Mouse (Mus musculus) forebrain, embryonic 11.5 days (tissue): ENCODE measurements at regions not wholly inside any gene's neighbourhood (a gene's known extent, or its start where the extent isn't known, plus 50 kb on each side); places are given as distances from the start of the nearest gene placed in this dataset.

Experiments
- ATAC-seq: fragments of 200-750 bp; cut with Nextera tagmentation; replicated peaks from 2 replicates; pipeline ENCODE4 v1.8.0; 2017; ENCODE audit warnings: moderate TSS enrichment; ENCODE audit not compliant: low FRiP score
- DNase-seq: peaks from one replicate; pipeline ENCODE4 v3.0.0-alpha.2; 2017; ENCODE audit warnings: low spot score
- H3K27ac ChIP-seq: fragments of 300-500 bp; sonication (generic); 2 replicates; pipeline ENCODE4 v1.5.1; 2014; ENCODE audit warnings: low read depth, low read length
- H3K27me3 ChIP-seq: fragments of 300-500 bp; sonication (generic); 2 replicates; pipeline ENCODE4 v1.6.1; 2014; ENCODE audit warnings: mild to moderate bottlenecking, low read length, mixed read lengths; ENCODE audit not compliant: control insufficient read depth, insufficient read depth
- H3K36me3 ChIP-seq: fragments of 300-500 bp; sonication (generic); 2 replicates; pipeline ENCODE4 v1.6.1; 2014; ENCODE audit warnings: mild to moderate bottlenecking, low read length, moderate library complexity, mixed read lengths; ENCODE audit not compliant: control insufficient read depth, insufficient read depth
- H3K4me1 ChIP-seq: fragments of 300-500 bp; sonication (generic); replicated peaks from 2 replicates; pipeline ENCODE4 v1.6.1; 2014; ENCODE audit warnings: low read length, mixed read lengths; ENCODE audit not compliant: control insufficient read depth, insufficient read depth
- H3K4me2 ChIP-seq: fragments of 300-500 bp; sonication (generic); 2 replicates; pipeline ENCODE4 v1.6.1; 2014; ENCODE audit warnings: low read depth, mild to moderate bottlenecking, low read length, moderate library complexity, mixed read lengths; ENCODE audit not compliant: severe bottlenecking
- H3K4me3 ChIP-seq: fragments of 300-500 bp; sonication (generic); 2 replicates; pipeline ENCODE4 v1.5.1; 2014; ENCODE audit warnings: low read depth, low read length
- H3K9ac ChIP-seq: fragments of 300-500 bp; sonication (generic); 2 replicates; pipeline ENCODE4 v1.6.1; 2014; ENCODE audit warnings: low read length
- H3K9me3 ChIP-seq: fragments of 300-500 bp; sonication (generic); 2 replicates; pipeline ENCODE4 v1.6.1; 2016; ENCODE audit warnings: low read length, mixed read lengths; ENCODE audit not compliant: control insufficient read depth
- WGBS: fragments of 180-500 bp; shearing (Covaris S2); extraction: QIAGEN DNeasy Blood & Tissue Kit; methylation state at CpG from one replicate; pipeline ENCODE4 v1.1.7; 2014; 5-methylcytosine and 5-hydroxymethylcytosine counted together

DNA sequence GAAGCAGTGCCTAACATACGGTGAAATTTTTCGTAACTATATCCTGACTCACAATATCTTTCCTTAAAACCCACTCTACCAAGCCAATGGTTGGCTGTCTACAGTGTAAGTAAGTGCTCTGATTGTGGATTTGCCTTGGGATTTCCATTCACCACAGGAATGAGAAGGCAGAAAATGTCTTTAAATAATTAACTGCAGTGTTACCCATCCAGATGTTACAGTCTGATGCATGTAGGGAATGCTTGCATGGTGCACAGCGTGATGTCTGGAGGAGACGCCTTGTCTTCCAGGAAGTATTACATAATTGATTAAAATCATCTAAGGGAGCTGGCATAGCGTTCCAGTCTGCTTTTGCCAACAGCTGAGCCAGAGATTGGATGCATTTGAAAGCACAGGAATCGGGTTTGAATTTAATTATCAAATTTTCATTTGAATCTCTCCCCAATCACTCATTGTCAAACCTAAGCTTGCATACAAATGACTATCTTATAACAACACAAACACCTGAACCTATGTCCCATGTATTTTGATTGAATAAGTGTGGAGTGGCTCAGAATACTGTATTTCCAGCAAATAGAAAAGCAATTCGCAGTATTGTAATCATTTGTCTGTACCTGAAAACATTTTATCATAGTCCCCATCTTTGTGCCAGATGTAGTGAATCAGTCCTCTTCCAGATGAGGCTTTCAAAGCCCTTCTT, 170.8 kb upstream of the Ano5 start:
- no peaks in the 10 kb centered on the region for H3K4me1 ChIP-seq
- H3K9ac ChIP-seq = no peak overlapping the region
- DNase-seq (no peak), ATAC-seq (no peak)
- no peak overlapping the region for H3K4me2 ChIP-seq
- 81% methylated on average over 7 of the region's 7 CpGs for WGBS
- no peaks in the 10 kb centered on the region for H3K36me3 ChIP-seq
- no peak overlapping the region for H3K27ac ChIP-seq
- H3K9me3 ChIP-seq = no peaks in the 10 kb centered on the region
- no peak overlapping the region for H3K4me3 ChIP-seq
- no peaks in the 10 kb centered on the region for H3K27me3 ChIP-seq

DNA sequence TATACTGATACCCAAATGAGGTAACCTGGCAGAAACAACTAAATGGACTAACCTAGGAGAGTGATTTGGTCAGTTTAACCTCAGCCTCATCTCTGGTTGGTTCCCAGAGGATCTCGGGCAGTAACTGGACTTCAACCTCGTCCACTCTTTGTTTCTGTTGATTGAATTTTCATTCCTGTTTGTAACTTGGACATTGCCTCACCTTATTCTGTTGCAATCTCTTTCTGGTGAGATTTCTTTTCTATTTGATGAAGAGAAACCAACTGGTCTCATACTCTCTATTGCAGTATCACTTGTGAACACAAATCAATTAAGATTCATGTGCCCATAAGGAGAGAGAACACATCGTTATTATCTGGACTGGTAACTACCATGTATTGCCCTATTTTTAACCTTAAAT, 163.3 kb upstream of the Ano5 start:
- no peak for ATAC-seq
- WGBS = 92% methylated on average over 3 of the region's 3 CpGs

GRCm38 (mm10) chr7:51360134-51360533, 150.7 kb upstream of the Ano5 start:
- no peak for DNase-seq
- H3K9me3 ChIP-seq = no peaks in the 10 kb centered on the region
- WGBS = 92% methylated on average over 3 of the region's 3 CpGs
- no peak for ATAC-seq
- no peak overlapping the region for H3K9ac ChIP-seq
- no peaks in the 10 kb centered on the region for H3K27me3 ChIP-seq
- H3K4me3 ChIP-seq = no peak overlapping the region
- H3K36me3 ChIP-seq = no peaks in the 10 kb centered on the region
- H3K4me2 ChIP-seq = no peak overlapping the region
- H3K27ac ChIP-seq = no peak overlapping the region
- no peaks in the 10 kb centered on the region for H3K4me1 ChIP-seq

More for the DNA sequence above, 163.3 kb upstream of the Ano5 start:
- Histone ChIP-seq H3K36me3 (no peaks in the 10 kb centered on the region), H3K27ac (no peak overlapping the region), H3K9ac (no peak overlapping the region), H3K4me1 (no peaks in the 10 kb centered on the region), H3K4me2 (no peak overlapping the region), H3K4me3 (no peak overlapping the region), H3K27me3 (no peaks in the 10 kb centered on the region), H3K9me3 (no peaks in the 10 kb centered on the region)
- no peak for DNase-seq

DNA sequence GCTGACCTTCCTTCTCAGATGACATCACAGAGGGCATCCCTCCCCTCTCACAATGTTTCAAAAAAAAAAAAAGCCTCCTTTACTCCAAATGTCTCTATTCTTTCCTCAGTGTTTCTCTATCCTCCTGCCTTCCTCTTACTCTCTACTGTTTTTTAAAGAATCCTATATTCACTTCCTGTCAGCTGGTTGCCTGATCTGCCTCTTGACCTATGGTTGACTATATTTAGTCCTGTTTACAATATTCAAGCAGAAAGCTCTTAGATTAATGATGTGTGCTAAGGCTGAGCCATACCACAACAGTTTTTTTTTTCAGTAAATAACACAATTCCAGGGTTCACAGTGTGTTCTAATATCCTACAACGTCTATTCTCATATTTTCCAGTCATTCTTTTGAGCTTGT, 133.2 kb upstream of the Ano5 start:
- Histone ChIP-seq H3K27me3 (no peaks in the 10 kb centered on the region), H3K36me3 (no peaks in the 10 kb centered on the region), H3K27ac (no peak overlapping the region), H3K9me3 (no peaks in the 10 kb centered on the region), H3K4me2 (no peak overlapping the region), H3K4me3 (no peak overlapping the region), H3K9ac (no peak overlapping the region), H3K4me1 (no peaks in the 10 kb centered on the region)
- 85% methylated on average over 1 of the region's 1 CpGs for WGBS
- ATAC-seq (no peak), DNase-seq (no peak)
